Mouse (Mus musculus) midbrain, embryonic 13.5 days (tissue): Measurements from ENCODE around the gene Nbea. TPM values are rescaled to one million over a fixed set of nuclear protein-coding genes. Genes with fewer than 3 reads are reported as not detected.

ENCODE experiments used
- ATAC-seq: fragments of 200-750 bp; cut with Nextera tagmentation; 2 replicates; pipeline ENCODE4 v1.8.0; 2017; ENCODE audit warnings: mild to moderate bottlenecking, moderate TSS enrichment, moderate library complexity
- H3K27ac ChIP-seq: fragments of 300-500 bp; sonication (generic); 2 replicates; pipeline ENCODE4 v1.5.1; 2015; ENCODE audit warnings: inconsistent platforms, mild to moderate bottlenecking, moderate library complexity
- H3K27me3 ChIP-seq: fragments of 300-500 bp; sonication (generic); 2 replicates; pipeline ENCODE4 v1.6.1; 2015; ENCODE audit warnings: mild to moderate bottlenecking, inconsistent platforms
- H3K36me3 ChIP-seq: fragments of 300-500 bp; sonication (generic); 2 replicates; pipeline ENCODE4 v1.6.1; 2015; ENCODE audit warnings: mild to moderate bottlenecking, inconsistent platforms
- H3K4me1 ChIP-seq: fragments of 300-500 bp; sonication (generic); replicated peaks from 2 replicates; pipeline ENCODE4 v1.6.1; 2015; ENCODE audit warnings: inconsistent platforms
- H3K4me2 ChIP-seq: fragments of 300-500 bp; sonication (generic); replicated peaks from 2 replicates; pipeline ENCODE4 v1.6.1; 2015; ENCODE audit warnings: moderate library complexity, mild to moderate bottlenecking, inconsistent platforms
- H3K4me3 ChIP-seq: fragments of 300-500 bp; sonication (generic); replicated peaks from 2 replicates; pipeline ENCODE4 v1.5.1; 2015; ENCODE audit warnings: mild to moderate bottlenecking, inconsistent platforms
- H3K9ac ChIP-seq: fragments of 300-500 bp; sonication (generic); replicated peaks from 2 replicates; pipeline ENCODE4 v1.6.1; 2015; ENCODE audit warnings: mild to moderate bottlenecking, inconsistent platforms
- H3K9me3 ChIP-seq: fragments of 300-500 bp; sonication (generic); 2 replicates; pipeline ENCODE4 v1.6.1; 2016; ENCODE audit warnings: mild to moderate bottlenecking, inconsistent platforms
- WGBS: fragments of 180-500 bp; shearing (Covaris S2); methylation state at CpG from one replicate; pipeline ENCODE4 v1.1.7; 2015; 5-methylcytosine and 5-hydroxymethylcytosine counted together
- polyA plus RNA-seq: library from polyadenylated mRNA; unstranded; fragments of >200 nt; fragmentation: Nextera tagmentation; extraction: Ambion mirVana; gene quantifications from 2 replicates; pipeline ENCODE4 v1.2.1, GENCODE M21; 2015

Gene Nbea
- polyA plus RNA-seq, 1 experiment from 2014 or later: 53.0 TPM

- ATAC-seq: 0 out of 2 replicates have a peak, but pooled peaks have one; percentile 37
- Histone ChIP-seq H3K4me2 (no peak overlapping the region), H3K4me1 (peaks cover 14% of the 10 kb centered on the region), H3K36me3 (no peaks in the 10 kb centered on the region), H3K4me3 (no peak overlapping the region), H3K27me3 (no peaks in the 10 kb centered on the region), H3K9ac (no peak overlapping the region), H3K27ac (peak overlapping the region; percentile 71; the same call in 1 of the 2 replicates), H3K9me3 (no peaks in the 10 kb centered on the region)
- WGBS: 46% methylated on average over 8 of the region's 8 CpGs
Observed at GRCm38 (mm10) chr3:55730142-55730541, 453.4 kb downstream of the Nbea start.

DNA sequence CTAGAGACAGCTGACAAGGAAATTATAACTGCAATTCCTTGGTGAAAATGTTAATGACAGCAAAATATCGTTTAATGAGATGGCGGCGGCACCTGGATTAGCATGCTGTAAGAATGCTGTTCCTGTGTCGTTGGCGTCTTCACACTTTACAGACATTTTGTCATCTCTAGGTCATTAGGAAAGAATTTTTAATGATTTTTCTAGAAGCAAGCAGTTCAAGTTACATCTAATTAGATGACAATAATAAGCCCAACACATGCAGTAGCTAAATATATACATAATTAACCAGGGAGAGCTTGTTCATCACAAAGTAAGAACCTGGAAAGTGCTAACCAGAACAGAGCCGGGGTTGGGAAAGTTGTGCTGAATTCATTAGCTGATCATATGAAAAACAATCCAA lies 469.2 kb downstream of the Nbea start:
- Histone ChIP-seq H3K27me3 (no peaks in the 10 kb centered on the region), H3K9ac (no peak overlapping the region), H3K9me3 (no peaks in the 10 kb centered on the region), H3K4me1 (peaks cover 6% of the 10 kb centered on the region), H3K27ac (no peak overlapping the region), H3K36me3 (peaks cover 17% of the 10 kb centered on the region), H3K4me3 (no peak overlapping the region), H3K4me2 (no peak overlapping the region)
- WGBS: 74% methylated on average over 6 of the region's 6 CpGs
- ATAC-seq: no peak

DNA sequence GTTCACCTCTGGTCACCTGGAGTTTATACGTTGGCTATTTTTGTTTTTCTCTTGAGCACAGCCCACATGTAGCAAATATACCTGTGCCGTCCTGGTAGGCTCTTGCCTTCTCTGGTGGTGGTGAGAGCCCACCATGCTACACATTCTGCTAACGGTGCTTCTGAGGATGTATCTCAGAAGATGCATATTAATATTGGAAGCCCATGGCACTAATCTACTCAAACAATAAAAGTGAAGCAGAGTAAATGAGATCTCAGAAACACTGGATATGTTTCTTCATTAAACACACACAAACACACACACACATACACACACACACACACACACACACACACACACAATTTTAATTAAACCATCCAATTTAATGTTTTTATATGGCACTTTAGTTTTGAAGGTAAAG lies 469.6 kb downstream of the Nbea start:
- Histone ChIP-seq H3K4me1 (peaks cover 6% of the 10 kb centered on the region), H3K4me3 (no peak overlapping the region), H3K9me3 (no peaks in the 10 kb centered on the region), H3K9ac (no peak overlapping the region), H3K27me3 (no peaks in the 10 kb centered on the region), H3K27ac (no peak overlapping the region), H3K4me2 (no peak overlapping the region), H3K36me3 (peaks cover 20% of the 10 kb centered on the region)
- WGBS: 86% methylated on average over 3 of the region's 3 CpGs
- ATAC-seq: no peak

- Histone ChIP-seq H3K9ac (no peak overlapping the region), H3K27me3 (no peaks in the 10 kb centered on the region), H3K36me3 (peaks cover 18% of the 10 kb centered on the region), H3K4me2 (no peak overlapping the region), H3K4me1 (peaks cover 4% of the 10 kb centered on the region; the same call in 1 of the 2 replicates), H3K4me3 (no peak overlapping the region), H3K27ac (no peak overlapping the region), H3K9me3 (no peaks in the 10 kb centered on the region)
- ATAC-seq: no peak
- 93% methylated on average over 4 of the region's 4 CpGs for WGBS
Observed at GRCm38 (mm10) chr3:55710300-55710699, 473.2 kb downstream of the Nbea start.

- H3K4me2 ChIP-seq: no peak overlapping the region
- no peak overlapping the region for H3K4me3 ChIP-seq
- H3K9ac ChIP-seq: no peak overlapping the region
- H3K27ac ChIP-seq: no peak overlapping the region
- no peaks in the 10 kb centered on the region for H3K27me3 ChIP-seq
- H3K36me3 ChIP-seq: peaks cover 8% of the 10 kb centered on the region; the same call in 1 of the 2 replicates
- WGBS: 84% methylated on average over 6 of the region's 6 CpGs
- no peak for ATAC-seq
- H3K9me3 ChIP-seq: no peaks in the 10 kb centered on the region
- 0 out of 2 replicates have a peak, but pooled peaks cover 4% of the 10 kb centered on the region for H3K4me1 ChIP-seq
Observed at GRCm38 (mm10) chr3:55701632-55702031, 481.9 kb downstream of the Nbea start.

DNA sequence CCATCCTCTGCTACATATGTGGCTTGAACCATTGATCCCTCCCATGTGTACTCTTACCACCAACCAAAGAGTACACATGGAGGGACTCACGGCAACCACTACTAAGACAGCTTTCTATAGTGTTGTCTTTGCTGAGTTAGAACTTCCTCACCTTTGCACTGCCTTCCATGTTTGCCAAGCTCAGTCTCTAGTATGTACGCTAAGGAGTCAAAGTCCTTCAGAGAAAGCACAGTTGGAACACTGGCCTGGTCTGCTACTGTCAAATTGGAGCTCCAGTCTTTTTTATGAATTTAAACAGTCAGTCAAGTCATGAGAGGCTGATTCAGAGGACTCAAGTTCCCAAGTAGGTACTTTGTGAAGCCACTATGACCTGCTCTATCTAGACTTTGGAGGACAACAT lies 486.3 kb downstream of the Nbea start:
- 98% methylated on average over 2 of the region's 2 CpGs for WGBS
- H3K9ac ChIP-seq: no peak overlapping the region
- H3K4me2 ChIP-seq: no peak overlapping the region
- H3K4me1 ChIP-seq: peaks cover 4% of the 10 kb centered on the region; the same call in 1 of the 2 replicates
- H3K36me3 ChIP-seq: peaks cover 11% of the 10 kb centered on the region; the same call in 1 of the 2 replicates
- H3K27me3 ChIP-seq: no peaks in the 10 kb centered on the region
- ATAC-seq: no peak
- no peak overlapping the region for H3K4me3 ChIP-seq
- no peaks in the 10 kb centered on the region for H3K9me3 ChIP-seq
- H3K27ac ChIP-seq: no peak overlapping the region

- no peaks in the 10 kb centered on the region for H3K9me3 ChIP-seq
- H3K27ac ChIP-seq: no peak overlapping the region
- peaks cover 15% of the 10 kb centered on the region; the same call in 1 of the 2 replicates for H3K36me3 ChIP-seq
- 82% methylated on average over 4 of the region's 4 CpGs for WGBS
- peaks cover 14% of the 10 kb centered on the region for H3K4me1 ChIP-seq
- H3K4me3 ChIP-seq: no peak overlapping the region
- no peak overlapping the region for H3K4me2 ChIP-seq
- no peak for ATAC-seq
- no peak overlapping the region for H3K9ac ChIP-seq
- no peaks in the 10 kb centered on the region for H3K27me3 ChIP-seq
Observed at GRCm38 (mm10) chr3:55693073-55693472, 490.4 kb downstream of the Nbea start.

GRCm38 (mm10) chr3:55688098-55688497 lies 495.4 kb downstream of the Nbea start:
- H3K4me1 ChIP-seq: peaks cover 52% of the 10 kb centered on the region
- H3K27ac ChIP-seq: peak overlapping the region; percentile 60
- no peaks in the 10 kb centered on the region for H3K27me3 ChIP-seq
- peak; percentile 41; the same call in 1 of the 2 replicates for ATAC-seq
- peaks cover 12% of the 10 kb centered on the region; the same call in 1 of the 2 replicates for H3K36me3 ChIP-seq
- H3K9me3 ChIP-seq: no peaks in the 10 kb centered on the region
- no peak overlapping the region for H3K9ac ChIP-seq
- no peak overlapping the region for H3K4me2 ChIP-seq
- WGBS: 24% methylated on average over 1 of the region's 1 CpGs
- no peak overlapping the region for H3K4me3 ChIP-seq

GRCm38 (mm10) chr3:55686993-55687392 lies 496.5 kb downstream of the Nbea start:
- Histone ChIP-seq H3K9me3 (no peaks in the 10 kb centered on the region), H3K4me1 (peaks cover 54% of the 10 kb centered on the region), H3K4me2 (no peak overlapping the region), H3K9ac (no peak overlapping the region), H3K27ac (peak overlapping the region; percentile 62), H3K36me3 (peaks cover 12% of the 10 kb centered on the region; the same call in 1 of the 2 replicates), H3K27me3 (no peaks in the 10 kb centered on the region), H3K4me3 (no peak overlapping the region)
- peak; percentile 63 for ATAC-seq
- 54% methylated on average over 6 of the region's 6 CpGs for WGBS

- Histone ChIP-seq H3K9me3 (no peaks in the 10 kb centered on the region), H3K4me1 (peaks cover 54% of the 10 kb centered on the region), H3K36me3 (peaks cover 12% of the 10 kb centered on the region; the same call in 1 of the 2 replicates), H3K9ac (no peak overlapping the region), H3K4me2 (no peak overlapping the region), H3K4me3 (no peak overlapping the region), H3K27me3 (no peaks in the 10 kb centered on the region), H3K27ac (peak overlapping the region; percentile 78)
- no peak for ATAC-seq
- WGBS: 59% methylated on average over 6 of the region's 6 CpGs
Observed at GRCm38 (mm10) chr3:55685627-55686026, 497.9 kb downstream of the Nbea start.

GRCm38 (mm10) chr3:55684892-55685291 lies 498.6 kb downstream of the Nbea start:
- Histone ChIP-seq H3K9ac (0 out of 2 replicates have a peak overlapping the region, but pooled peaks have one; percentile 41), H3K27me3 (no peaks in the 10 kb centered on the region), H3K4me2 (no peak overlapping the region), H3K4me1 (peaks cover 54% of the 10 kb centered on the region), H3K4me3 (no peak overlapping the region), H3K36me3 (peaks cover 9% of the 10 kb centered on the region; the same call in 1 of the 2 replicates), H3K27ac (peak overlapping the region; percentile 85), H3K9me3 (no peaks in the 10 kb centered on the region)
- no peak; the same call in 1 of the 2 replicates for ATAC-seq
- 25% methylated on average over 4 of the region's 4 CpGs for WGBS

DNA sequence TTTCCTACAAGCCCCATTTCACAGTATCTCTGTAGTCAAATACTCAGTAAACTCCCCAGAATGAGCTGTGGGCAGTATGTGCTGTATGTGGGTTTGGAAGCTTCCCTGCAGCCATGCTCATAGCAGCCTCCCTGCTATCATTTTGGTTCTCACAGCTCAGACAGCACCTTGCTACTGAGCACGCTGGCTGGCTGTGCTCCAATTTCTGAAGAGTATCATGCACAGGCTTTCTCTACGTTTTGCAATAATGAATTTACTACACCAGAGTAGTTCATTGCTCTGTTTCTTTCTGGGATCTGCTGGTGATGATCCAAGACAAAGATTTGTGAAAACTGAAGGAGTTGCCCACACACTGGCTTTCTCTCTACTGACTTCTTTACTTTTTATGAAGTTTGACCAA lies 505.8 kb downstream of the Nbea start:
- H3K36me3 ChIP-seq: no peaks in the 10 kb centered on the region
- no peak overlapping the region for H3K27ac ChIP-seq

DNA sequence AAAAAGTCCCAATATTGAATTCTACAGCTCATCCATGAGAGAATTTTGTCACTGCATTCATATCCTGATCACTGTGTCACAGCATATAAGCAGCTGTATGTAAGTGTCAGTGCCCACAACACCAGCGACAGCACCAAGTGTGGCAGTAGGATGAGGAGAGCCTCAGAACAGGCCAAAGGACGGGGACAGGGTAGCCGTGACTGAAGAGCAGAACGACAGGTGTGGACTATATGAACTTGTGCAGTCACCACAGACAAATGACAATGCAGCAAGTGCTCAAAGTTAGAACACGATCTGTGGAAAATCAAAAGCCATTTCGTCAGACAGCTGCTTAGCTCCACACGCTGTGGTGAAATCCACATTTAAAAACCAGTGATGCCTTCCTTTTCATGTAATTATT lies 509.3 kb downstream of the Nbea start:
- Histone ChIP-seq H3K4me3 (no peak overlapping the region), H3K27me3 (no peaks in the 10 kb centered on the region), H3K4me2 (no peak overlapping the region), H3K4me1 (peaks cover 10% of the 10 kb centered on the region), H3K27ac (no peak overlapping the region), H3K9me3 (no peaks in the 10 kb centered on the region), H3K9ac (no peak overlapping the region), H3K36me3 (no peaks in the 10 kb centered on the region)
- WGBS: 84% methylated on average over 7 of the region's 7 CpGs
- ATAC-seq: no peak

More for the DNA sequence above, 505.8 kb downstream of the Nbea start:
- Histone ChIP-seq H3K9me3 (no peaks in the 10 kb centered on the region), H3K4me1 (peaks cover under 1% of the 10 kb centered on the region), H3K4me2 (no peak overlapping the region), H3K4me3 (no peak overlapping the region), H3K27me3 (no peaks in the 10 kb centered on the region), H3K9ac (no peak overlapping the region)
- ATAC-seq: no peak
- WGBS: 83% methylated on average over 2 of the region's 2 CpGs
